Mouse (Mus musculus) cerebellum, adult 11-12 months (tissue): ENCODE measurements around the gene Lysmd4.

Experiments
- DNase-seq: peaks from one replicate; pipeline ENCODE4 v3.0.0; 2022

The Lysmd4 gene

GRCm38 (mm10) chr7:67222220-67222862, at the start of gene Lysmd4:
Gene Lysmd4 (plus strand): TSS chr7:67222544.
- DNase-seq, result peak; percentile 97

- DNase-seq, result no peak
These were observed 48.7 kb upstream of the Lysmd4 start for GRCm38 (mm10) chr7:67173522-67174195.

- DNase-seq, result no peak
These were observed 38.6 kb upstream of the Lysmd4 start for GRCm38 (mm10) chr7:67183786-67184185.

- DNase-seq, result peak; percentile 61
These were observed 22.9 kb upstream of the Lysmd4 start for GRCm38 (mm10) chr7:67199412-67199811.

- DNase-seq, result no peak
These were observed 18.7 kb upstream of the Lysmd4 start for GRCm38 (mm10) chr7:67203625-67204024.

GRCm38 (mm10) chr7:67205734-67206425, 16.5 kb upstream of the Lysmd4 start:
- no peak for DNase-seq

GRCm38 (mm10) chr7:67206496-67206895, 15.8 kb upstream of the Lysmd4 start:
- DNase-seq, result no peak

GRCm38 (mm10) chr7:67207701-67208100, 14.6 kb upstream of the Lysmd4 start:
- no peak for DNase-seq

GRCm38 (mm10) chr7:67208317-67208716, 14.0 kb upstream of the Lysmd4 start:
- no peak for DNase-seq

- no peak for DNase-seq
These were observed 12.1 kb upstream of the Lysmd4 start for GRCm38 (mm10) chr7:67210004-67210833.

GRCm38 (mm10) chr7:67211341-67211740, 11.0 kb upstream of the Lysmd4 start:
- DNase-seq, result no peak

GRCm38 (mm10) chr7:67211971-67212370, 10.4 kb upstream of the Lysmd4 start:
- DNase-seq, result no peak

GRCm38 (mm10) chr7:67213589-67213988, 8.8 kb upstream of the Lysmd4 start:
- DNase-seq, result no peak

- no peak for DNase-seq
These were observed 6.0 kb upstream of the Lysmd4 start for GRCm38 (mm10) chr7:67216351-67216750.

- no peak for DNase-seq
These were observed 5.3 kb upstream of the Lysmd4 start for GRCm38 (mm10) chr7:67217025-67217424.

- no peak for DNase-seq
These were observed 3.7 kb downstream of the Lysmd4 start for GRCm38 (mm10) chr7:67225943-67226625.

GRCm38 (mm10) chr7:67227538-67227937, 5.2 kb downstream of the Lysmd4 start:
- no peak for DNase-seq

GRCm38 (mm10) chr7:67228390-67228789, 6.0 kb downstream of the Lysmd4 start:
- DNase-seq, result peak; percentile 87

- no peak for DNase-seq
These were observed 6.7 kb downstream of the Lysmd4 start for GRCm38 (mm10) chr7:67228891-67229602.

GRCm38 (mm10) chr7:67229701-67230100, 7.4 kb downstream of the Lysmd4 start:
- DNase-seq, result no peak

- DNase-seq, result no peak
These were observed 7.9 kb downstream of the Lysmd4 start for GRCm38 (mm10) chr7:67230221-67230620.

- DNase-seq, result no peak
These were observed 8.3 kb downstream of the Lysmd4 start for GRCm38 (mm10) chr7:67230640-67231140.
